In genomic region chr19:7341512-7342397, GRCm38 (mm10) we compare ENCODE assay signal across 8 mouse cellular contexts. TPM values are rescaled to one million over a fixed set of nuclear protein-coding genes. Genes with fewer than 3 reads are reported as not detected.
DNase-seq lines count a peak whose midpoint lies in the region; ATAC-seq and TF ChIP-seq lines count a peak whose summit lies in the region.

Gene Mark2, minus strand, starts transcription at chr19:7341860.

- DNase-seq in 3T3-L1 (ENCODE audit: low read depth, low spot score): peak; percentile 100
- peak; percentile 90 to 93 for DNase-seq in adrenal gland, postnatal 4 days (ENCODE audit: low spot score in 2 of 2)
- DNase-seq in embryonic facial prominence, embryonic 14.5 days (ENCODE audit: low spot score): peak; percentile 100
- peak; percentile 98 to 99 for DNase-seq in heart, adult 2 months
- peak; percentile 99 to 100 for DNase-seq in kidney, adult 8-10 months
- peak; percentile 98 to 100 for DNase-seq in spleen, postnatal 10 days (ENCODE audit: low spot score in 2 of 2)

- no peaks in the 10 kb centered on the region for H3K36me3 ChIP-seq in embryonic facial prominence, embryonic 14.5 days (ENCODE audit: control insufficient read depth, insufficient read depth, low read length)
- H3K36me3 ChIP-seq in heart, adult 2 months (ENCODE audit: control insufficient read depth, insufficient read depth, low read length): peaks cover 4% of the 10 kb centered on the region
- 0 out of 2 replicates have a peak, but pooled peaks cover 4% of the 10 kb centered on the region for H3K36me3 ChIP-seq in limb, embryonic 13.5 days
- no peaks in the 10 kb centered on the region for H3K36me3 ChIP-seq in midbrain, embryonic 16.5 days (ENCODE audit: control insufficient read depth, insufficient read depth, low read length)

- no peaks in the 10 kb centered on the region for H3K9me3 ChIP-seq in embryonic facial prominence, embryonic 14.5 days (ENCODE audit: control insufficient read depth, low read length)
- no peaks in the 10 kb centered on the region for H3K9me3 ChIP-seq in limb, embryonic 13.5 days
- H3K9me3 ChIP-seq in midbrain, embryonic 16.5 days (replicated peaks; ENCODE audit: control insufficient read depth, low read length, poor library complexity, severe bottlenecking): no peaks in the 10 kb centered on the region

- peak; percentile 96 for ATAC-seq in embryonic facial prominence, embryonic 14.5 days (ENCODE audit: low read depth)
- ATAC-seq in limb, embryonic 13.5 days (ENCODE audit: low FRiP score, low read depth): peak; percentile 97
- ATAC-seq in midbrain, embryonic 16.5 days: peak; percentile 95

- H3K27me3 ChIP-seq in embryonic facial prominence, embryonic 14.5 days (replicated peaks; ENCODE audit: control insufficient read depth, insufficient read depth, low read length): no peaks in the 10 kb centered on the region
- H3K27me3 ChIP-seq in heart, adult 2 months (ENCODE audit: control insufficient read depth, insufficient read depth, low read length): no peaks in the 10 kb centered on the region
- H3K27me3 ChIP-seq in limb, embryonic 13.5 days: no peaks in the 10 kb centered on the region
- no peaks in the 10 kb centered on the region for H3K27me3 ChIP-seq in midbrain, embryonic 16.5 days (ENCODE audit: control insufficient read depth, insufficient read depth, low read depth, low read length)

- peaks cover 24% of the 10 kb centered on the region for H3K4me1 ChIP-seq in embryonic facial prominence, embryonic 14.5 days (ENCODE audit: control insufficient read depth, insufficient read depth, low read length)
- H3K4me1 ChIP-seq in heart, adult 2 months (ENCODE audit: control insufficient read depth, insufficient read depth, low read length): peaks cover 21% of the 10 kb centered on the region
- H3K4me1 ChIP-seq in limb, embryonic 13.5 days: peaks cover 39% of the 10 kb centered on the region
- peaks cover 30% of the 10 kb centered on the region for H3K4me1 ChIP-seq in midbrain, embryonic 16.5 days (ENCODE audit: control insufficient read depth, insufficient read depth, low read length)

- peaks cover 4% of the 10 kb centered on the region; the same call in 1 of the 2 replicates for H3K79me2 ChIP-seq in heart, adult 2 months (replicated peaks; ENCODE audit: control insufficient read depth, insufficient read depth, low read length)

- H3K4me2 ChIP-seq in embryonic facial prominence, embryonic 14.5 days (ENCODE audit: low read depth, low read length): peak within 1 kb of the TSS; percentile 81
- peak within 1 kb of the TSS; percentile 96 for H3K4me2 ChIP-seq in limb, embryonic 13.5 days (replicated peaks)
- H3K4me2 ChIP-seq in midbrain, embryonic 16.5 days (ENCODE audit: low read length): peak within 1 kb of the TSS; percentile 94

- H3K27ac ChIP-seq in embryonic facial prominence, embryonic 14.5 days (replicated peaks; ENCODE audit: low read depth, low read length): peak within 1 kb of the TSS; percentile 85
- peak within 1 kb of the TSS; percentile 84 for H3K27ac ChIP-seq in heart, adult 2 months
- H3K27ac ChIP-seq in limb, embryonic 13.5 days: peak within 1 kb of the TSS; percentile 83
- H3K27ac ChIP-seq in midbrain, embryonic 16.5 days (ENCODE audit: low read length): peak within 1 kb of the TSS; percentile 88

- WGBS in embryonic facial prominence, embryonic 14.5 days: 2% methylated on average over 54 of the region's 63 CpGs
- 1% methylated on average over 63 of the region's 63 CpGs for WGBS in heart, adult 2 months
- 2% methylated on average over 60 of the region's 63 CpGs for WGBS in limb, embryonic 13.5 days
- WGBS in midbrain, embryonic 16.5 days: 2% methylated on average over 63 of the region's 63 CpGs

- peak within 1 kb of the TSS; percentile 96 for H3K4me3 ChIP-seq in embryonic facial prominence, embryonic 14.5 days (ENCODE audit: low read depth, low read length)
- H3K4me3 ChIP-seq in heart, adult 2 months: peak within 1 kb of the TSS; percentile 93
- H3K4me3 ChIP-seq in limb, embryonic 13.5 days: peak within 1 kb of the TSS; percentile 94
- H3K4me3 ChIP-seq in midbrain, embryonic 16.5 days (ENCODE audit: low read depth, low read length): peak within 1 kb of the TSS; percentile 77

- TF ChIP-seq CTCF in heart, adult 2 months (IDR thresholded peaks at IDR 0.05): no peak

- intact Hi-C loops in heart, adult 2 months (cut with DNase I): loop anchor here (2.0 to 10.0 kb wide), 5 partner anchors 34 to 277 kb away; partner anchors contain the start of genes 2700081O15Rik, Cox8a and Spindoc

- peak; percentile 44 for TF ChIP-seq POLR2A in heart, adult 2 months (IDR thresholded peaks at IDR 0.05; ENCODE audit: insufficient read depth, low read depth, low read length)

- TF ChIP-seq EP300 in heart, adult 2 months (IDR thresholded peaks at IDR 0.05; ENCODE audit: insufficient read depth, low read depth, low read length): 0 out of 2 replicates have a peak, but pooled peaks have one; percentile 5

- peak within 1 kb of the TSS; percentile 94 for H3K9ac ChIP-seq in embryonic facial prominence, embryonic 14.5 days (ENCODE audit: low read depth, low read length)
- peak within 1 kb of the TSS; percentile 94 for H3K9ac ChIP-seq in heart, adult 2 months (ENCODE audit: low read depth, low read length)
- peak within 1 kb of the TSS; percentile 98 for H3K9ac ChIP-seq in limb, embryonic 13.5 days
- H3K9ac ChIP-seq in midbrain, embryonic 16.5 days (ENCODE audit: low read depth, low read length): peak within 1 kb of the TSS; percentile 88

RNA-seq across cellular contexts. Expression of gene Mark2, which starts in this region (rescaled TPM):
- 10 to 100 TPM; 74.7 to 81.2 TPM for total RNA-seq in adrenal gland, postnatal 4 days (2021)
- polyA plus RNA-seq in embryonic facial prominence, embryonic 14.5 days (2014; fragmentation: Nextera tagmentation; extraction: Ambion mirVana): 42.0 and 42.1 TPM in 2 replicates
- 10 to 100 TPM; 46.2 to 53.8 TPM for total RNA-seq in heart, adult 2 months (2021)
- 53.1 and 56.7 TPM in 2 replicates for polyA plus RNA-seq in heart, adult 2 months (2012; rRNA removed)
- 38.2 and 44.3 TPM in 2 replicates for polyA plus RNA-seq in limb, embryonic 13.5 days (2015; fragmentation: Nextera tagmentation; extraction: Ambion mirVana)
- 42.2 and 43.8 TPM in 2 replicates for polyA plus RNA-seq in midbrain, embryonic 16.5 days (2015; fragmentation: Nextera tagmentation; extraction: Ambion mirVana)

Comparison
In these comparisons a context has a peak if more than half of its experiments do, and no peak if none do; other contexts are left out.
1. Peak in every context shown above with its lines: DNase-seq, ATAC-seq, H3K4me3 ChIP-seq and H3K27ac ChIP-seq.